Mouse (Mus musculus) right cerebral cortex, postnatal 14 days (tissue): ENCODE data around the gene Rbbp7.
"Not testable (repeated sequence)": the region's sequence is repeated elsewhere in the genome, so short reads cannot be mapped to it uniquely, and the experiment has no call there.

Experiments
- DNase-seq: peaks from one replicate; pipeline ENCODE4 v3.0.0; 2022

The Rbbp7 gene

GRCm38 (mm10) chrX:162760115-162760942, at the start of gene Rbbp7:
TSS of gene Rbbp7 (plus strand) at chrX:162760402.
- peak; percentile 88 for DNase-seq

- peak; percentile 35 for DNase-seq
Observed at GRCm38 (mm10) chrX:162717837-162718236, 42.4 kb upstream of the Rbbp7 start.

DNA sequence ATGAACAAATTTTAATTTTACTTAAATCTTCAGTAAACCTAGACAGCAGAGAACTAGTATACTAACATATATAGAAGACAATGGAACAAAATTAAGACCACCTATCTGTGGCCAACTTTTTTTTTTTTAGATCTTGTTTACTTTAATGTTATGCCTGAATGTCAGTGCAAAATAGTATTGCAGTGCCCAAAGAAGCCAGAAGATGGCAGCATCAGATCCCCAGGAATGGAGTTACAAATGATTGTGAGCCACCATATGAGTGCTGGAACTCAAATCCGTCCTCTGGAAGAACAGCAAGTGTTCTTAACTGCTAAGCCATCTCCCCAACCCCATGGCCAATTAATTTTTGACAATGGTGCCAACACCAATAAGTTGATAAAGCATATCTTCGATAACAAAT, 40.6 kb upstream of the Rbbp7 start:
- peak; percentile 6 for DNase-seq

- DNase-seq: no peak
Observed at GRCm38 (mm10) chrX:162727367-162727777, 32.8 kb upstream of the Rbbp7 start.

DNA sequence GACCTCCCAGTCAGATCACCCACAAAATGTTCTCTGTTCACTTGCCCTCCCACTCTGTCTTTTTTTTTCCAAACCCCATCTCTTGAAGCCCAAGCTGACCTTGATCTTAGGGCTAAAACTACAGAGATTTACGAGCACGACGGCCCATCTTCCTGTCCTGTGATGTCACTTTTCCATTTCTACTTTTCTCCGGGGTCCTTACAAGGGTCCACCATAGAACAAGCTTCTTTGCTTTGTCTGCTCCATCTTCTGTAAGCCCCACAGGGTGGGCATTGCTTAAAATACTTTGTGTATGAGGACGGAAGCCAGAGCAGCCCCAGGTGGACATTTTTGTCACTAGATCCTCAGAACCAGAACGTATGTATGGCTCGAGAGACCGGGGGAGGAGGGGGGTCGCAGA, 32.4 kb upstream of the Rbbp7 start:
- DNase-seq: no peak

DNA sequence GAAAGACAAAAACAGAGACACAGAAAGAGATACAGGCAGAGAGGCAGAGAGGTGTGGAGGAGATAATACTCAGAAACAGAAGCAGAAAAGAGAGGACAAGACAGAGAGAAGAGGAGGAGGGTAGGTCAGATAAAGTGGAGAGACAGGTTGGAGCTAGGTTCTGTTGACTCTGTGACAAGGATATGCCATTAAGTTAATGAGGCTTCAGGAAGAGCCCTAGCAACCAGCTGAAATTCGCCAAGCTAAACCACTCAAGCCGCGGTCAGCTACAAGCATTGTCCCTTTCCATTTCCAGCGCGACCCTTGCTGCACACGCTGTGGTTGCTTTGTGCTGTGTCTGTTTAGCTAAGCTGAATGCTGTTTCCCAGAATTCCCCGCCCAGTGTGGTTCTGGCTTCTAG, 32.0 kb upstream of the Rbbp7 start:
- no peak for DNase-seq

- no peak for DNase-seq
Observed at GRCm38 (mm10) chrX:162730031-162730430, 30.2 kb upstream of the Rbbp7 start.

GRCm38 (mm10) chrX:162734997-162735929, 24.9 kb upstream of the Rbbp7 start:
- DNase-seq: peak; percentile 63

GRCm38 (mm10) chrX:162736140-162736659, 24.0 kb upstream of the Rbbp7 start:
- DNase-seq: no peak

DNA sequence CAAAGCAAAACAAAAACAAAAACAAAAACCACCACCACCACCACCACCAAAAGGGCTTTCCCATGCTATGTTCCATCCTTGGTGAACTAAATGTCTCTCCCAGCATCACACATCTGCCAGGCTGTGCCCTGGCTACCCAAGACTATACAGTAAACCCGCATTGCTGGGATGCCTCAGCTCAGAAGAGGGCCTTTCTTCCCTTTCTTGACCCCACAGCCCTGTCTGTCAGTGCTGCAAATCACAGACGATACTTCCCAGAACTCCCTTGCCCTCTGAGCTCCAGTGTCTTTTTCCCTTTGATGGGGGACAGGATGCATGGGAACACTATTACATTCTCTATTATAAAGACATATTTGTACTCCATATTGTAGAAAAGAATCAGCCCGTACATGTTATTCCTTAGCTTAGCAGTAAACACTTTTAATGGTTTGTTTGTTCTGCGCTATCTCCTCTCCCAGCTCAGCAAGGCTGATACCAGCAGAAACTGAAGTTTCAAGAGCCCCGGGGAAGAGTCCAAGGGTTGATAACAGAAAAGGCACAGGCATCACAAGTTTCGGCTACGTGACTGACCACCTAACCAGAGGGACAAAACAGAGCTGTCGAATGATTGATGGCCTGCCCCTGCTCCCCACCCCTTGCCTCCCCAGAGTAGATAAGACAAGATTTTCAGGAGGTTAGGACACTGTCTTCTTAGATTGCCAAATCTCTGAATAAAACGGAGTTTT, 11.3 kb upstream of the Rbbp7 start:
- no peak for DNase-seq

DNA sequence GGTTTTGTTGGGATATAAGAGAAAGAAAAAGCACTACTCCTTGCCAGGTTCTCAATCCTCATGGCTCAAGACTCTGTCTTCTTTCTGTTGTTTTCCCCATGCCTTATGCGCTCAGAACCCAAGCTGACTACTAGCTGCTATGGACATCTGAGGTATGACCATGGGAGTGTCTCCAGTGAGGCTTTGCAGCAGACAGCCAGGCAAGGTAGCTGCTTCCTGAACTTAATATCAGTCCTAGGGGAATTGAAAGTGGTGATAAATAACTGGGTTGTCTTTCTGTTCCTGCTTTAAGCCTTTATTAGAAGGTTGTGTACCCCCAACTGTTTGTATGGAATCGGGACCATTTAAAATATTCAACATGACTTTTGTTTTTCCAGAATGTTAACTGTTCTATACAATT, 7.8 kb upstream of the Rbbp7 start:
- DNase-seq: no peak

- no peak for DNase-seq
Observed at GRCm38 (mm10) chrX:162754314-162754713, 5.9 kb upstream of the Rbbp7 start.

DNA sequence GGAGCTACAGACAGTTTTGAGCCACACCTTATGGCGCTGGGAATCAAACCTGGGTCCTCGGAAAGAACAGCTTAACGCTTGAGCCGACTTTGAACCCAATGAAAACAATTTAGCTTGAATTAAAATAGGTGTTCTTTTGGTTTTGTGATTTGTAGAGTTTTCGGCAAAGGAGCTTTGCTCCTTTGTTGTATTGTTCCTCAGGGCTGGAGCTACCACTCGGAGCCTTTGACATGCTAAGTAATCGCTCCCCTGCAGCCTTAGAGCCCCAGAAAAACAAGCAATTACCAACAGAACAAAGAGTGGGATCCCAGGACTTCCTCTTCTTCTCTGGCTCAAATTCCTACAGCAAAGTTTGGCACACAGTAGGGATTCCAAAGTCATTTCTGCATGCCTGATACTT, 4.1 kb upstream of the Rbbp7 start:
- no peak for DNase-seq

DNA sequence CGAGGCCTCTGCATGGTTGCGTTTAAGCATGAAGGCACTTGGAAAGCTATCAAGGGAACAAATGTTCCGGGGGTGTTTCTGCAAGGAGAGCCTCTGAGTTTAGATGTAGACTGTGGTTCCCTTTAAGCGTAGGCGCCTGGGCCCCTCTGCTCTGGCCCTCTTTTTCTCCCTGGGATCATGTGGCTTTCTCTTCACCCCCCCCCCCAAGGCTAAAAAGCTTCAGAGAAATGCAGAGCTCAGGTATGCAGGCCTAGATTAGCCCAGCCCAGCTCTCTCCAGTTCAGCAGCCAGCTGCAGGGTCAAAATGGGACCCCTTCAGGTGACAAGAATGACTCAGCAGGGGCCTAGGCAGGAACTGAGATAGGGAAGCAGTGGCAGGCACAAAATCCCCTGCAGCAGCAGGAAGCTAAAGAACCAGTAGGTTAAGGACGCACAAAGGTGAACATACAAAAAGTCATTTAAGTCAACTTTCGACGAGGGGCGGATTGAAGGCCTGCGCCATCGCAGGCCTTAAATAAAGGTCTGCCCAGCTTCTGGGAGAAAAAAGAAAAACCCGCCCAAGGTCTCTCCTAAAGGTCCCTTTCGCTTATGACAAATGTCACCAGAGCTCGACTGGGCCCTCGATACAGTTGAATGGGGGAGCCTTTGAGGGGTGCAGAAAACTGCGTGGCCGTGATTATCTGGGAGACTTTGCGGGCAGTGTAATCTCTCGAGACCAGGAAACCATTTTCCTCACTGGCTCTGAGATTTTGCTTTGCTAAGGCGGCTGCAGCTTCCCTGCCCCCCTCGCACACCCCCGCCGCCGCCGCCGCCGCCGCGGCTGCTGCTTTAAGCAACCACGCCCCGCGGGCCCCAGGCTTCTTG, 719 bp upstream of the Rbbp7 start:
- DNase-seq: peak; percentile 20

DNA sequence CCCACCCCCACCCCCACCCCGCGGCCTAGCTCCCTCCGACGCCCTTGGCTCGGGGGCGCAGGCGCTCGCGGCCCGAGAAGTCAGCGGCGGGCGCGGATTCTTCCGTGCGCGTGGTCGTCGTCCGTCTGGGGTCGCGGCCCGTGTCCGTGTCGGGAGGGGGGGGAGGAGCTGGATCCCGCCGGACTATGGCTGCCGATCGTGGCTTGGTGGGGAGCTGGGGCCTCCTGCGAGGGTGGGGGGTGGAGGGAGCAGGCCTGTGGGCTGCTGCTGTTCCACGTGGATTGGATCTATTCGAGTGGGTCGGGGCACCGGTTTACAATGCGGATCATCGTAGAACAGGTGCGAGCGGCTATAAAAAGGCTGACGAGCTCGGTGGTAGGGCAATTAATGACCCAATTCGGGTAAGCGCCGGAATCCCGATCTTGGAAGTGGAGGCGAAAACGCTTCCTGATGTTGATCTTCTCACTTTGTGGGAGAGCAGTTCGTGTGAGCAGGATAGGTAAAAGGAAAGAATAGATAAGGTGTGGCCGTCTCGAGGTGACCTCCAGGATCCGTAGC, 835 bp downstream of the Rbbp7 start:
- peak; percentile 26 for DNase-seq

DNA sequence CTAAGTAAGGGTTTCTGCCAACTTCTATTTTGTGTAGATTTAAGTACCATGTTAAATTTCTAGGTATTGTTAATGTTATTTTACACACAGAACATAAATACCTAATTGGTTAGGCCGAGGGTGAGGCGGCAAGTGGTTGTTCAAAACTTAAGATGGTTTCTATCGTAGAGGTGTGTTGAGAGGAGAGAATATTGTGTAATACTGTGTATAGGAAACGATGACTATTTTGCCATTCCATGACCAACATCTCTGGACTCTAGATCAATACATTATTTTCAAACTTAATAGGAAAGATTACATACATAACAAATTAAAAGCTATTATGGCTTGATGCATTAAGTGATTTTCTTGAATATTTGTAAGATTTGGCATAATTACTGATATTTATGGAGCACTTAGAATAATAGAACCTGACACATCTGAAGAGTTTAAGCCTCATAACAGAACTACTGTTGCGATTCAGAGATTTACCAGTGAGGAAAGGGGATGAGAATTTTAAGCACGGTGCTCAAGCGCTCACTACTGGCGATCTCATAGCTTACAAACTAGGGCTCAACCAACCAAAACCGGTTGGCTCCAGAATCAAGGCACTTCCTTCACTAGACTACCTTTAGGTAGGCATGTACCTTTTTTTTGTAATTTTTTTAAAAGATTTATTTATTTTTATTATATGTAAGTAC, 1.7 kb downstream of the Rbbp7 start:
- no peak for DNase-seq

DNA sequence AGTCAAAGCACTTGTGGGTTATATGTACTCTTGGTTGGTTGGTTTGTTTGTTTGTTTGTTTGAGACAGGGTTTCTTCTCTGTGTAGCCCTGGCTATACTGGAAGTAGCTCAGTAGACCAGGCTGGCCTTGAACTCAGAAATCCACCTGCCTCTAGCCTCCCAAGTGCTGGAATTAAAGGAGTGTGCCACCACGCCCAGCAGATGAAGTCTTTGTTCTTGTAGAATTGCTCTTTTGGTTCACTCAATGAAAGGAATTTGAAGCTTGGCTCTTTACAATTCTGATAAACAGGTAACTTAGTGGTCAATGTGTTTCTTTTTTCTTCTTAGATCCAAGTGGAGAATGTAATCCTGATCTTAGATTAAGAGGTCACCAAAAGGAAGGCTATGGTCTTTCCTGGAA, 10.5 kb downstream of the Rbbp7 start:
- no peak for DNase-seq

GRCm38 (mm10) chrX:162788372-162788771, 28.2 kb downstream of the Rbbp7 start:
- DNase-seq: no peak

GRCm38 (mm10) chrX:162791392-162791791, 31.2 kb downstream of the Rbbp7 start:
- not testable (repeated sequence) for DNase-seq

DNA sequence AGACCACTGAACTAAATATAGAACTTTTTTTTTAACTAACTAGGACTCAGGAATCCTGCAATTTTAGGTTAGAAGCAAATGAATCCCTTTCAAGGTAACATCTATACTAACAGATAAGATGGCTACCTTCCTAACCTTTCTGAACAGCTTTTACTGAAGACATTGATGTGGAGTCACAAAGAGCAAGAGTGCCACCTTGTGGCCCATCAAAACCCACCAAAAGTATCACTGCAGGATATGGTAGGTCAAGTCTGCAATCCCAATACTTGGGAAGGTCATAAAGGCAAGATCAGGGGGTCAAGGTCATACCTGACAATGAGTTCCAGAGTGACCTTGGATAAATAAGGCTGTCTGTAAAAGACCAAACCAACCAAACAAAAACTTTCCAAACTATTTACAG, 40.2 kb downstream of the Rbbp7 start:
- peak; percentile 30 for DNase-seq

- no peak for DNase-seq
Observed at GRCm38 (mm10) chrX:162828016-162828415, 67.8 kb downstream of the Rbbp7 start.
